Mouse (Mus musculus) myocyte (in vitro differentiated cells): ENCODE measurements at regions not wholly inside any gene's neighbourhood (a gene's known extent, or its start where the extent isn't known, plus 50 kb on each side); places are given as distances from the start of the nearest gene placed in this dataset.

Source experiments
- E2F4 ChIP-seq: IDR thresholded peaks from one replicate; pipeline ENCODE4 v1.6.1; 2011; ENCODE audit warnings: mild to moderate bottlenecking, control low read depth, moderate library complexity; ENCODE audit not compliant: insufficient read depth
- MAX ChIP-seq: IDR thresholded peaks from one replicate; pipeline ENCODE4 v1.6.1; 2011; ENCODE audit warnings: low read depth, mild to moderate bottlenecking, control low read depth
- MYOD1 ChIP-seq, 3 experiments: IDR thresholded peaks; one replicate each; pipeline ENCODE4 v1.6.1; 2011; ENCODE audit warnings: control low read depth in 2 of 3, low read depth in 2 of 3, mild to moderate bottlenecking in 2 of 3, moderate library complexity in 1 of 3; ENCODE audit not compliant: insufficient read length in 2 of 3, control insufficient read depth in 1 of 3
- POLR2A ChIP-seq: IDR thresholded peaks from one replicate; pipeline ENCODE4 v1.6.1; 2011; ENCODE audit warnings: low read depth, mild to moderate bottlenecking, control low read depth, moderate library complexity; ENCODE audit not compliant: insufficient read length
- POLR2AphosphoS2 ChIP-seq: IDR thresholded peaks from one replicate; pipeline ENCODE4 v1.6.1; 2011; ENCODE audit warnings: low read depth, control low read depth; ENCODE audit not compliant: insufficient read length
- TCF12 ChIP-seq: IDR thresholded peaks from one replicate; pipeline ENCODE4 v1.6.1; 2011; ENCODE audit warnings: mild to moderate bottlenecking, control low read depth; ENCODE audit not compliant: poor library complexity, insufficient read depth, severe bottlenecking
- TCF3 ChIP-seq: IDR thresholded peaks from one replicate; pipeline ENCODE4 v1.6.1; 2011; ENCODE audit warnings: low read depth, control low read depth; ENCODE audit not compliant: insufficient read length

DNA sequence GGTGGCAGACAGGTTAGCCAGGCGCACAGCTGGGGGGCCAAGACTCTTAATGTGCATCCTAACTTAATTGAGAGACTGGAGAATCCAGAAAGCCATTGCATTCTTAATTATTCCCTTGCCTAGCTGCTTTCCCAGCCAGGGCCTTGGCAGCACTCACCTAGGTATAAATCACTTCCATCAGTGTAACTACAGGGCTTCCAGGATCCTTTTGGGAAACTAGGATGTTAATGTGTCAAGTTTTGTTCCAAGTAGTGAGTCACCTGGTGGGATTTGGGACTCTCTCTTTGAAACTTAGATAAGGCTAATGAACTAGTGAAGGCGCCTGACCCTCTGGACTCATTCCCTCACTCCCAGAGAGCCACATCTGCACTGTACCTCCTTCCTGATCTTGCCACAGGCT lies 484.3 kb upstream of the Klhl29 start:
- TF ChIP-seq POLR2A (no peak), MYOD1 (IDR thresholded peaks at IDR 0.05; ENCODE audit: control insufficient read depth in 1 of 3, insufficient read length in 2 of 3, low read depth in 2 of 3) (no peak), MAX (no peak), TCF12 (no peak), E2F4 (no peak), TCF3 (no peak), POLR2AphosphoS2 (no peak)
